Mouse (Mus musculus) neural tube, embryonic 11.5 days (tissue): ENCODE results near the gene Taok3. TPM values are rescaled to one million over a fixed set of nuclear protein-coding genes. Genes with fewer than 3 reads are reported as not detected.

Experiments
- ATAC-seq: fragments of 200-750 bp; cut with Nextera tagmentation; 2 replicates; pipeline ENCODE4 v1.8.0; 2017; ENCODE audit warnings: moderate number of reproducible peaks, mild to moderate bottlenecking, moderate TSS enrichment, moderate library complexity; ENCODE audit not compliant: insufficient read depth, low FRiP score, low TSS enrichment
- DNase-seq: peaks from one replicate; pipeline ENCODE4 v3.0.0-alpha.2; 2015; ENCODE audit warnings: low spot score
- H3K27ac ChIP-seq: fragments of 300-500 bp; sonication (generic); 2 replicates; pipeline ENCODE4 v1.5.1; 2014; ENCODE audit warnings: low read depth, mild to moderate bottlenecking, low read length
- H3K27me3 ChIP-seq: fragments of 300-500 bp; sonication (generic); 2 replicates; pipeline ENCODE4 v1.6.1; 2014; ENCODE audit warnings: mild to moderate bottlenecking, low read length, mixed read lengths; ENCODE audit not compliant: control insufficient read depth, insufficient read depth
- H3K36me3 ChIP-seq: fragments of 300-500 bp; sonication (generic); 2 replicates; pipeline ENCODE4 v1.6.1; 2014; ENCODE audit warnings: mild to moderate bottlenecking, low read length, moderate library complexity, mixed read lengths; ENCODE audit not compliant: control insufficient read depth, insufficient read depth
- H3K4me1 ChIP-seq: fragments of 300-500 bp; sonication (generic); 2 replicates; pipeline ENCODE4 v1.6.1; 2014; ENCODE audit warnings: low read length, mixed read lengths; ENCODE audit not compliant: control insufficient read depth, insufficient read depth
- H3K4me2 ChIP-seq: fragments of 300-500 bp; sonication (generic); 2 replicates; pipeline ENCODE4 v1.6.1; 2014; ENCODE audit warnings: low read depth, mild to moderate bottlenecking, moderate library complexity
- H3K4me3 ChIP-seq: fragments of 300-500 bp; sonication (generic); 2 replicates; pipeline ENCODE4 v1.5.1; 2014; ENCODE audit warnings: low read depth, low read length
- H3K9ac ChIP-seq: fragments of 300-500 bp; sonication (generic); 2 replicates; pipeline ENCODE4 v1.6.1; 2014; ENCODE audit warnings: mild to moderate bottlenecking, low read length
- H3K9me3 ChIP-seq: fragments of 300-500 bp; sonication (generic); 2 replicates; pipeline ENCODE4 v1.6.1; 2016; ENCODE audit warnings: low read length; ENCODE audit not compliant: control insufficient read depth
- WGBS: fragments of 180-500 bp; shearing (Covaris S2); extraction: QIAGEN DNeasy Blood & Tissue Kit; methylation state at CpG from one replicate; pipeline ENCODE4 v1.1.7; 2014; 5-methylcytosine and 5-hydroxymethylcytosine counted together
- polyA plus RNA-seq: library from polyadenylated mRNA; unstranded; fragments of >200 nt; fragmentation: Nextera tagmentation; extraction: Ambion mirVana; gene quantifications from 2 replicates; pipeline ENCODE4 v1.2.1, GENCODE M21; 2014

The Taok3 gene
- polyA plus RNA-seq, 1 experiment from 2014 or later = 20.3 TPM

DNA sequence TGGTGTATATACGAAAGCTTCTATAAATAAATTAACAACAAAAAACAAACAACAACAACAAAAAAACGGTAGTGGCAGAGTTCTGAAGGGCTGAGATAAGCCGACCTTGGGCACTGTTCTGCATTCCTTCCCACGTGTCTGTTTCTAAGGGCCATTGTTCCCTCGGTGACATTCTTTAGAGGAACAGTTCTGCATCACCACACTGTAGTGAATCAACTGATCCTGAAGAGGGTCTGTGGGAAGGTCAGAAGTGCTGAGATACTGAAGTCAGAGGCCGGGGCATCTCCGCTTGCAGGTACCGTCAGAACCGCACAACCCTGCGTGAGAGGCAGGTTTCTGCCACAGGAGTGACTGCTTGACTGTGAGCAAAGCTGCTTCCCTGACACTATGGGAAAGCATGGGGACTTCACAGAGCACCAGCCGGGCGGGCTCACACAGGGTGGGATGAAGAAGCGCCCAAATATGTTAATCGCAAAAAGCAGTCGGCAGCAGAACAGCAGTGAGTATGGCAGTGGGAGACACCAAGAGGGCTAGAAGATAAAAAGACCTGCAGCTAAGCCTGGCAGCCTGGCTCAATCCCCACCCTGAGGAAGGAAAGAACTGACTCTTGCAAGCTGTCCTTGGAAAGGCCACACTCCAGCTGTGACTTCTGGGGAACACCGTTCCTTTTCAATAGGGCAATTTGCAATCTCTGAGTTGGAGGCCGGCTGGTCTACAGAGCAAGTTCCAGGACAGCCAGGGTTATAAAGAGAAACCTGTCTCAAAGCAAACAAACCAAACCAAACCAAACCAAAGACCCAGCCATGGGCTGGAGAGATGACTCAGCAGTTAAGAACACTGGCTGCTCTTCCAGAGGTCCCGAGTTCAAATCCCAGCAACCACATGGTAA is 184.0 kb downstream of the Taok3 start:
- Histone ChIP-seq H3K9ac (no peak overlapping the region), H3K4me3 (no peak overlapping the region), H3K9me3 (no peaks in the 10 kb centered on the region), H3K4me1 (no peaks in the 10 kb centered on the region), H3K4me2 (no peak overlapping the region), H3K27me3 (no peaks in the 10 kb centered on the region), H3K36me3 (no peaks in the 10 kb centered on the region), H3K27ac (no peak overlapping the region)
- DNase-seq (no peak), ATAC-seq (no peak)
- 61% methylated on average over 18 of the region's 18 CpGs for WGBS

DNA sequence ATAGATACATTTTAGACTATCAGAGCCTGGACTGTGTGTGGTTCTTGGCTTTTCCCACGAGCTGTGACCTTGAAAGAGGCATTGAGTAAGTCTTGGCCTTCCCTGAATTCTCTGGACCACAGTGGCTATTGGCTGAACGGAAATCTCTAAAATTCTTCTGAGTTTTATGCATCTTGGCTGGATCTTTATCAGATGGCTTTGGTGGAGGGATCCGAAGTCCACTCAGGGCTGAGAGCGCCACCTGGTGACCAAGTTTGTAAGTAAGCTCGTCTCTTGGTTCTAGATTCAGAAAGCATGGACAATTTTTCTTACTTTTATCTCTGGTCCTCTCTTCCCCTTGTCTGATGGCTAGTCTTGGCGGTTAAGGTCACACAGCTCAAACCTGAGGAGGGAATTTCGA is 185.0 kb downstream of the Taok3 start:
- Histone ChIP-seq H3K4me1 (no peaks in the 10 kb centered on the region), H3K4me2 (no peak overlapping the region), H3K36me3 (no peaks in the 10 kb centered on the region), H3K27ac (no peak overlapping the region), H3K9me3 (no peaks in the 10 kb centered on the region), H3K27me3 (no peaks in the 10 kb centered on the region), H3K9ac (no peak overlapping the region), H3K4me3 (no peak overlapping the region)
- WGBS = 77% methylated on average over 7 of the region's 7 CpGs
- ATAC-seq (no peak), DNase-seq (peak; percentile 64)

DNA sequence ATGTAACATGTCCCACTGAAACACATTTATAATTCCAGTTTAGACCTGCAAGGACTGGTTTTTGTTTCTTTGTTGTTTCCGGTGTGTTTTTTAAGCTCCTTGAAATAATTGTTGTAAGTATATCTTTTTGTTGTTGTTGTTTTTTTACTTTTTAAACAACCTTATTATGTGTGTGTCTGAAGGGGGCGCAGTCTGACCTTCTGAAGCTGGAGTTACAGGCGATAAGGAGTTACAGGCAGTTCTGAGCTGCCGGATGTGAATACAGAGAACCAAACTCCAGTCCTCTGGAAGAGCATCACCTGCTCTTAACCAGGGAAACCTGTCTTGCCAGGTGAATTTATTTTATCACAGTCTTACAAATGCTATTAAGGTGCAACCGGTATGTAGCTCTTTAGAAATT is 185.8 kb downstream of the Taok3 start:
- no peak for ATAC-seq
- no peak for DNase-seq
- H3K36me3 ChIP-seq = no peaks in the 10 kb centered on the region
- no peaks in the 10 kb centered on the region for H3K4me1 ChIP-seq
- H3K4me2 ChIP-seq = no peak overlapping the region
- H3K9me3 ChIP-seq = no peaks in the 10 kb centered on the region
- no peaks in the 10 kb centered on the region for H3K27me3 ChIP-seq
- H3K9ac ChIP-seq = no peak overlapping the region
- no peak overlapping the region for H3K4me3 ChIP-seq
- WGBS = 95% methylated on average over 5 of the region's 5 CpGs
- H3K27ac ChIP-seq = no peak overlapping the region

- no peaks in the 10 kb centered on the region for H3K36me3 ChIP-seq
- ATAC-seq = no peak
- H3K27me3 ChIP-seq = no peaks in the 10 kb centered on the region
- no peak overlapping the region for H3K4me3 ChIP-seq
- H3K4me1 ChIP-seq = no peaks in the 10 kb centered on the region
- H3K27ac ChIP-seq = no peak overlapping the region
- DNase-seq = no peak
- 94% methylated on average over 2 of the region's 2 CpGs for WGBS
- H3K9ac ChIP-seq = no peak overlapping the region
- no peak overlapping the region for H3K4me2 ChIP-seq
- no peaks in the 10 kb centered on the region for H3K9me3 ChIP-seq
Measured at GRCm38 (mm10) chr5:117306826-117307225, 186.9 kb downstream of the Taok3 start.

DNA sequence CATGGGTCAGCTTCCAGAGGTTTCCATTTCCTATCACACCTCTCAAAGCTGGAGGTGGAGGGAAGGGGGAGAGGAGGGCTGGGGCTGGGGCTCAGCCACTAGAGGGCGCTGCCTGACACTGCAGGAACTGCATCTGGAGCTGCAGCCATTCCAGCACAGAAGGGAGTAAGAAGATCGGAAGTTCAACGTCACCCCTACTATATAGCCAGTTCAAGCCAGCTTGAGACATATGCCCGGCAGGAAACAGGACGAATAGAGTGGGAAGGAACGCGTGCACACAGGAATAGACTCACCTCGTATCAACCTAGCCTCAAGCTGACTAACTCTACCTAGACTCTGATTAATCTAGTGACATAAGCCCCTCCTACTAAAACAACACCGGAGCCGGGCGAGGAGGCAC is 187.8 kb downstream of the Taok3 start:
- 43% methylated on average over 11 of the region's 11 CpGs for WGBS
- Histone ChIP-seq H3K4me1 (no peaks in the 10 kb centered on the region), H3K9me3 (no peaks in the 10 kb centered on the region), H3K27ac (no peak overlapping the region), H3K4me3 (no peak overlapping the region), H3K27me3 (no peaks in the 10 kb centered on the region), H3K9ac (no peak overlapping the region), H3K4me2 (no peak overlapping the region), H3K36me3 (no peaks in the 10 kb centered on the region)
- ATAC-seq (no peak), DNase-seq (peak; percentile 68)

- Histone ChIP-seq H3K9me3 (no peaks in the 10 kb centered on the region), H3K4me3 (no peak overlapping the region), H3K27ac (no peak overlapping the region), H3K4me1 (no peaks in the 10 kb centered on the region), H3K36me3 (no peaks in the 10 kb centered on the region), H3K9ac (no peak overlapping the region), H3K27me3 (0 out of 2 replicates have a peak, but pooled peaks cover 6% of the 10 kb centered on the region), H3K4me2 (0 out of 2 replicates have a peak overlapping the region, but pooled peaks have one; percentile 13)
- ATAC-seq = no peak
- peak; percentile 28 for DNase-seq
- 22% methylated on average over 14 of the region's 14 CpGs for WGBS
Measured at GRCm38 (mm10) chr5:117313420-117313819, 193.5 kb downstream of the Taok3 start.

- no peak overlapping the region for H3K9ac ChIP-seq
- 52% methylated on average over 10 of the region's 10 CpGs for WGBS
- no peak for ATAC-seq
- 0 out of 2 replicates have a peak, but pooled peaks cover 6% of the 10 kb centered on the region for H3K27me3 ChIP-seq
- no peak for DNase-seq
- no peak overlapping the region for H3K4me3 ChIP-seq
- no peaks in the 10 kb centered on the region for H3K4me1 ChIP-seq
- no peaks in the 10 kb centered on the region for H3K36me3 ChIP-seq
- no peaks in the 10 kb centered on the region for H3K9me3 ChIP-seq
- H3K4me2 ChIP-seq = 0 out of 2 replicates have a peak overlapping the region, but pooled peaks have one; percentile 13
- no peak overlapping the region for H3K27ac ChIP-seq
Measured at GRCm38 (mm10) chr5:117313909-117314308, 194.0 kb downstream of the Taok3 start.

DNA sequence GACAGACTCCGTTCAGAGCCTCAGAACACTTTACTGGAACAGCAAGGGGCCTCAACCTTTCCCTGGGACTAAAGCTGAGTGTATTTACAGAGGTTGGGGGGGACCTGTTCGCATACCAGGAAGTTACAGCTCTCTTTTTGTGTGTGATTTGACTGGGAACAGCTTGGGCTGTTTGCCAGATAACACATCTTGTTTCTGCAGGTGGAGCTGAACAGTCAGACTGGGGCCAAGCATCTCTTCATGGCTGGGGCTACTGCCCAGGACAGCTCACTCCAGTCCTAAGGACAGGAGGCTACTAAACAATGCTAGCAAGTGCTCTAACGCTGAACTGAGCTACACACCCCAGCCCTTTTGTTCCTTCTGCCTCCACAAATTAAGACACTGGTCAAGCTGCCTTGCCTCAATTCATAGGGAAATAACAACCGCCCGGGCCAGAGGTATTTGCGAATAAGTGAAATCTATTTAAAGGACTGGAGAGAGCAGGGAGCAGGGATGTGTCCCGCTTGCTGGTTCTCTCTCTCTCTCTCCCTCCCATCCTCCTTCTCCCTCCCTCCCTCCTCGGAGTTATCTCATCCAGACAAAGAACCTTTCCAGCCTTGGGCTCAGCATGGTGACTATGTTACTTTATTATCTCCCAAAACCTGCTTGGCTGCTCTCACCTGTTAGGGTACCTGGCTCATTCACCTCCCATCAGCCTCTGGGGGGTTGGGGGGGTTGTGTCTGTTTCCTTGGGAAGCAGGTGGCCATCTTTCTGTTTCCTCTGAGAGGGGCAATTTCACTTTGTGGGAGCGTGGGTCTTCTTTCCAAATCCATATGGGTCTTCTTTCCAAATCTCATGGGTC is 194.9 kb downstream of the Taok3 start:
- Histone ChIP-seq H3K36me3 (no peaks in the 10 kb centered on the region), H3K9ac (peak overlapping the region; percentile 11; the same call in 1 of the 2 replicates), H3K27ac (no peak overlapping the region), H3K9me3 (no peaks in the 10 kb centered on the region), H3K4me2 (no peak overlapping the region), H3K27me3 (peaks cover 8% of the 10 kb centered on the region; the same call in 1 of the 2 replicates), H3K4me3 (no peak overlapping the region), H3K4me1 (peaks cover 3% of the 10 kb centered on the region; the same call in 1 of the 2 replicates)
- ATAC-seq (no peak), DNase-seq (no peak)
- 21% methylated on average over 9 of the region's 9 CpGs for WGBS
